Mouse (Mus musculus): Measurements from ENCODE around the gene Selenop. TPM values are rescaled to one million over a fixed set of nuclear protein-coding genes. Genes with fewer than 3 reads are reported as not detected.

The Selenop gene
- polyA plus RNA-seq, 1 experiment from 2014 or later: 52.8 TPM

- 88% methylated on average over 12 of the region's 12 CpGs for WGBS
- no peak within 1 kb of the TSS for H3K9ac ChIP-seq (replicated peaks)
- no peak within 1 kb of the TSS for H3K27ac ChIP-seq
- H3K36me3 ChIP-seq: no peaks in the 10 kb centered on the region
- no peak for ATAC-seq (ENCODE audit: insufficient number of reproducible peaks, insufficient read depth, low FRiP score, low TSS enrichment, low read depth)
- H3K27me3 ChIP-seq: no peaks in the 10 kb centered on the region
- no peaks in the 10 kb centered on the region for H3K4me1 ChIP-seq (replicated peaks)
- H3K4me2 ChIP-seq: no peak within 1 kb of the TSS
- no peaks in the 10 kb centered on the region for H3K9me3 ChIP-seq
- no peak within 1 kb of the TSS for H3K4me3 ChIP-seq (replicated peaks)
Observed at GRCm38 (mm10) chr15:3303426-3303825, 35.1 kb downstream of the Selenop start, which contains the start of gene Ccdc152. Gene Ccdc152 (minus strand): TSS chr15:3303526.

- Histone ChIP-seq H3K27me3 (no peaks in the 10 kb centered on the region), H3K9me3 (no peaks in the 10 kb centered on the region), H3K4me2 (no peak overlapping the region), H3K9ac (replicated peaks) (no peak overlapping the region), H3K4me3 (replicated peaks) (no peak overlapping the region), H3K4me1 (replicated peaks) (no peaks in the 10 kb centered on the region), H3K27ac (no peak overlapping the region), H3K36me3 (no peaks in the 10 kb centered on the region)
- WGBS: 83% methylated on average over 3 of the region's 3 CpGs
- ATAC-seq (ENCODE audit: insufficient number of reproducible peaks, insufficient read depth, low FRiP score, low TSS enrichment, low read depth): no peak
Observed at GRCm38 (mm10) chr15:3309856-3310255, 41.5 kb downstream of the Selenop start.

- Histone ChIP-seq H3K9me3 (no peaks in the 10 kb centered on the region), H3K4me1 (replicated peaks) (no peaks in the 10 kb centered on the region), H3K4me3 (replicated peaks) (no peak overlapping the region), H3K36me3 (no peaks in the 10 kb centered on the region), H3K27ac (no peak overlapping the region), H3K27me3 (no peaks in the 10 kb centered on the region), H3K4me2 (no peak overlapping the region), H3K9ac (replicated peaks) (no peak overlapping the region)
- no peak for ATAC-seq (ENCODE audit: insufficient number of reproducible peaks, insufficient read depth, low FRiP score, low TSS enrichment, low read depth)
Observed at GRCm38 (mm10) chr15:3312937-3313336, 44.6 kb downstream of the Selenop start.

GRCm38 (mm10) chr15:3316617-3317016, 48.3 kb downstream of the Selenop start:
- Histone ChIP-seq H3K27me3 (no peaks in the 10 kb centered on the region), H3K27ac (no peak overlapping the region), H3K4me3 (replicated peaks) (no peak overlapping the region), H3K4me1 (replicated peaks) (no peaks in the 10 kb centered on the region), H3K4me2 (no peak overlapping the region), H3K9me3 (no peaks in the 10 kb centered on the region), H3K36me3 (peaks cover 10% of the 10 kb centered on the region; the same call in 1 of the 2 replicates), H3K9ac (replicated peaks) (no peak overlapping the region)
- WGBS: 76% methylated on average over 2 of the region's 2 CpGs
- ATAC-seq (ENCODE audit: insufficient number of reproducible peaks, insufficient read depth, low FRiP score, low TSS enrichment, low read depth): no peak

GRCm38 (mm10) chr15:3319929-3320328, 51.6 kb downstream of the Selenop start:
- no peak overlapping the region for H3K4me2 ChIP-seq
- H3K4me3 ChIP-seq (replicated peaks): no peak overlapping the region
- H3K4me1 ChIP-seq (replicated peaks): no peaks in the 10 kb centered on the region
- no peaks in the 10 kb centered on the region for H3K27me3 ChIP-seq
- peaks cover 10% of the 10 kb centered on the region; the same call in 1 of the 2 replicates for H3K36me3 ChIP-seq
- no peak overlapping the region for H3K27ac ChIP-seq
- no peaks in the 10 kb centered on the region for H3K9me3 ChIP-seq
- no peak overlapping the region for H3K9ac ChIP-seq (replicated peaks)
- ATAC-seq (ENCODE audit: insufficient number of reproducible peaks, insufficient read depth, low FRiP score, low TSS enrichment, low read depth): no peak
- WGBS: 87% methylated on average over 9 of the region's 9 CpGs

- no peaks in the 10 kb centered on the region for H3K9me3 ChIP-seq
- ATAC-seq (ENCODE audit: insufficient number of reproducible peaks, insufficient read depth, low FRiP score, low TSS enrichment, low read depth): no peak
- H3K27ac ChIP-seq: no peak overlapping the region
- H3K27me3 ChIP-seq: no peaks in the 10 kb centered on the region
- no peak overlapping the region for H3K4me2 ChIP-seq
- no peak overlapping the region for H3K4me3 ChIP-seq (replicated peaks)
- no peaks in the 10 kb centered on the region for H3K4me1 ChIP-seq (replicated peaks)
- no peak overlapping the region for H3K9ac ChIP-seq (replicated peaks)
- H3K36me3 ChIP-seq: peaks cover 10% of the 10 kb centered on the region; the same call in 1 of the 2 replicates
Observed at GRCm38 (mm10) chr15:3323041-3323440, 54.7 kb downstream of the Selenop start.

Other genes starting within 250 kb of the Selenop start
- 0.15 and 0.26 TPM in 2 replicates for gene Ccdc152, start 35.0 kb downstream of the Selenop start, polyA plus RNA-seq (2016; fragmentation: Nextera tagmentation; extraction: Ambion mirVana)

Measured in limb, embryonic 12.5 days (tissue).